Mouse (Mus musculus): ENCODE results near the gene Pdlim7.

- TF ChIP-seq POLR2A (IDR thresholded peaks at IDR 0.05; ENCODE audit: insufficient read depth, low read depth, low read length), result no peak
- TF ChIP-seq CTCF (IDR thresholded peaks at IDR 0.05), result no peak
- TF ChIP-seq EP300 (IDR thresholded peaks at IDR 0.05; ENCODE audit: insufficient read depth, low read depth, low read length), result no peak
These were observed 49.2 kb downstream of the Pdlim7 start, which contains the start of gene Prr7 for GRCm38 (mm10) chr13:55464027-55464884.

Measured in heart, adult 2 months (tissue).